Mouse (Mus musculus) midbrain, postnatal 0 days (tissue): ENCODE measurements around the gene Adarb1. TPM values are rescaled to one million over a fixed set of nuclear protein-coding genes. Genes with fewer than 3 reads are reported as not detected.

Experiments
- ATAC-seq: fragments of 200-750 bp; cut with Nextera tagmentation; 2 replicates; pipeline ENCODE4 v1.8.0; 2017; ENCODE audit warnings: moderate number of reproducible peaks, mild to moderate bottlenecking, moderate TSS enrichment, moderate library complexity; ENCODE audit not compliant: low FRiP score
- DNase-seq: peaks from one replicate; pipeline ENCODE4 v3.0.0-alpha.2; 2015; ENCODE audit warnings: low spot score
- H3K27ac ChIP-seq: fragments of 300-500 bp; sonication (generic); 2 replicates; pipeline ENCODE4 v1.5.1; 2014; ENCODE audit warnings: low read depth, mild to moderate bottlenecking, low read length, mixed read lengths
- H3K27me3 ChIP-seq: fragments of 300-500 bp; sonication (generic); 2 replicates; pipeline ENCODE4 v1.6.1; 2014; ENCODE audit warnings: low read length, control low read depth, mixed read lengths; ENCODE audit not compliant: insufficient read depth
- H3K36me3 ChIP-seq: fragments of 300-500 bp; sonication (generic); 2 replicates; pipeline ENCODE4 v1.6.1; 2014; ENCODE audit warnings: low read length, control low read depth, mixed read lengths; ENCODE audit not compliant: insufficient read depth
- H3K4me1 ChIP-seq: fragments of 300-500 bp; sonication (generic); 2 replicates; pipeline ENCODE4 v1.6.1; 2014; ENCODE audit warnings: mild to moderate bottlenecking, control low read depth, antibody characterized with exemption, low read length, mixed read lengths; ENCODE audit not compliant: insufficient read depth
- H3K4me2 ChIP-seq: fragments of 300-500 bp; sonication (generic); 2 replicates; pipeline ENCODE4 v1.6.1; 2014; ENCODE audit warnings: low read depth, mild to moderate bottlenecking, low read length, mixed read lengths; ENCODE audit not compliant: poor library complexity, severe bottlenecking
- H3K4me3 ChIP-seq: fragments of 300-500 bp; sonication (generic); 2 replicates; pipeline ENCODE4 v1.5.1; 2014; ENCODE audit warnings: low read depth, mild to moderate bottlenecking, low read length, moderate library complexity
- H3K9ac ChIP-seq: fragments of 300-500 bp; sonication (generic); replicated peaks from 2 replicates; pipeline ENCODE4 v1.6.1; 2014; ENCODE audit warnings: mild to moderate bottlenecking, low read length, moderate library complexity, mixed read lengths; ENCODE audit not compliant: poor library complexity, severe bottlenecking
- H3K9me3 ChIP-seq: fragments of 300-500 bp; sonication (generic); 2 replicates; pipeline ENCODE4 v1.6.1; 2016; ENCODE audit warnings: low read length, control low read depth
- CTCF ChIP-seq: IDR thresholded peaks from 2 replicates; pipeline ENCODE4 v1.5.1; 2016; ENCODE audit warnings: antibody characterized with exemption, mild to moderate bottlenecking
- WGBS: fragments of 180-500 bp; shearing (Covaris S2); extraction: QIAGEN DNeasy Blood & Tissue Kit; methylation state at CpG from one replicate; pipeline ENCODE4 v1.1.7; 2014; 5-methylcytosine and 5-hydroxymethylcytosine counted together
- polyA plus RNA-seq: library from polyadenylated mRNA; unstranded; fragments of >200 nt; fragmentation: Nextera tagmentation; extraction: Ambion mirVana; gene quantifications from 2 replicates; pipeline ENCODE4 v1.2.1, GENCODE M21; 2015
- total RNA-seq: library from RNA; depleted of rRNA; stranded (reverse); fragments of >200 nt; gene quantifications from 2 replicates; pipeline ENCODE4 v1.2.3, GENCODE M21; 2014

The Adarb1 gene
- total and polyA plus RNA-seq, 2 experiments from 2014 or later, result 16.1 to 50.4 TPM

DNA sequence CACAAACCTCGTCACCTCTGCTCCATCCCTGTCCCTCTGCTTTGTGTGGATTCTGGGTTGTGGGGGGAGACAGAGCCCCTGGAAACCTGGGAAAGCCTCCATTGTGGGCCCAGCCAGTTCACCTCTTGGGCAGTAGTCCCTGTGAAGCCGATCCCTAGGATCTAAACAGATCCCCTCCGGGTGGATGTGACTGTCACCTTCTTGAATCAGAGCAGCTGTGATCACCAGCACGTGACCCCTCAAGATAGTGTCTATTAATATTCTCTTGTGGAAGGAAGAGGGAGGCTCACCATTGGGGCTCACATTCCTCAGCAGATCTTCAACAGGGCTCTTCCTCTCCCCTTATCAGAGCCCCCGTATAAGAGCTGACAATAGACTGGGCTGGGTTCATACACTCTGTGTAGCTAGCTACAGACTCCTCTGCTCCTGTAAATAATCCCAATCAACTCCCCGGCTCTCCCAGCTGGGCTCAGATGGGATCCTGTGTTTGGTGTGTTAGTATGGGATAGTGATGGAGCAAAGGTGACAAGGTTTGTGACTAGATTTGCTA lies 30.7 kb upstream of the Adarb1 start:
- no peak for TF ChIP-seq CTCF
- ATAC-seq (no peak), DNase-seq (no peak)
- no peak overlapping the region for H3K4me2 ChIP-seq
- H3K9ac ChIP-seq, result no peak overlapping the region
- WGBS, result 64% methylated on average over 6 of the region's 6 CpGs
- H3K27ac ChIP-seq, result no peak overlapping the region
- H3K4me1 ChIP-seq, result 0 out of 2 replicates have a peak, but pooled peaks cover 3% of the 10 kb centered on the region
- no peaks in the 10 kb centered on the region for H3K36me3 ChIP-seq
- no peaks in the 10 kb centered on the region for H3K27me3 ChIP-seq
- no peaks in the 10 kb centered on the region; the same call in 1 of the 2 replicates for H3K9me3 ChIP-seq
- no peak overlapping the region for H3K4me3 ChIP-seq

DNA sequence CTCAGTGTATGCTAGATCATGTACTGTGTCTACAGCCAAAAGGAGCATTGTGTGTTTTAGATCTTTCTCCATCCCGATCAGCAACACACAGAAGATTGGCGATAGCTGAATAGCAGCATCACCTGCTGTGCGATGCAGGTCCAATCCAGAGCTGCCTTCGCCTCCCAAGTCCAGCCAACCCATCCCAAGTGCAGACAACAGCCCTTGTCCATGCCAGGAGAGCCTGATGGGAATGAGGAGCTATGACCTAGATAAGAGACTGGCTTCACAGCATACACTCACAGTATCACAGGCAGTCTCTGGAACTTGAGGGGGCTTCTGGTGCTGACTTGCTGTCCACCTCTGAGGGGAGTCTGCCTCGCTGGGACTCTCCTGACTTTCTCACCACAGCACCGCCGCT lies 30.1 kb upstream of the Adarb1 start:
- Histone ChIP-seq H3K9ac (no peak overlapping the region), H3K4me1 (0 out of 2 replicates have a peak, but pooled peaks cover 3% of the 10 kb centered on the region), H3K36me3 (no peaks in the 10 kb centered on the region), H3K27me3 (no peaks in the 10 kb centered on the region), H3K9me3 (no peaks in the 10 kb centered on the region; the same call in 1 of the 2 replicates), H3K4me2 (no peak overlapping the region), H3K27ac (no peak overlapping the region), H3K4me3 (no peak overlapping the region)
- DNase-seq (no peak), ATAC-seq (no peak)
- 74% methylated on average over 7 of the region's 7 CpGs for WGBS
- no peak for TF ChIP-seq CTCF

DNA sequence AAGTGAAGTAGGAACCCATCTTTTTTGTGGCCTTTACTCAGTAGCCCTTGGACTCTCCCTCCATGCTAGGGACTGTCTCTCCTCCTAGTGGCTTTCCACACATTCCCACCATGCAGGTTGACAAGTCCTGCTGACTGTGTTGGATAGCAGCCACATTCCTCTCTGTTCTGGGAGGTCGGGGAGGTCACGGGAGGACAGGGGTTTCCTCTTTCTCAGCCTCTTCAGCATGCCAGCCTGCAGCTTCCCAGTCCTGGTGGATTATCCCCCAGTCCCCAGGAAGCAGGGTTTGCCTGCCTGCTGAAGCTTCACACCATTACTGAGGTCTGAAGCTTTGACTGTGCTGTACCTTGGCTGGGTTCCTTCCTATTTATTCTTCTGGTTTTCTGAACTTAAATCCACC lies 29.7 kb upstream of the Adarb1 start:
- Histone ChIP-seq H3K27ac (no peak overlapping the region), H3K36me3 (no peaks in the 10 kb centered on the region), H3K4me1 (0 out of 2 replicates have a peak, but pooled peaks cover 3% of the 10 kb centered on the region), H3K4me3 (no peak overlapping the region), H3K9me3 (no peaks in the 10 kb centered on the region; the same call in 1 of the 2 replicates), H3K9ac (no peak overlapping the region), H3K4me2 (no peak overlapping the region), H3K27me3 (no peaks in the 10 kb centered on the region)
- DNase-seq, result no peak
- WGBS, result 25% methylated on average over 2 of the region's 2 CpGs
- no peak for TF ChIP-seq CTCF
- ATAC-seq, result no peak

DNA sequence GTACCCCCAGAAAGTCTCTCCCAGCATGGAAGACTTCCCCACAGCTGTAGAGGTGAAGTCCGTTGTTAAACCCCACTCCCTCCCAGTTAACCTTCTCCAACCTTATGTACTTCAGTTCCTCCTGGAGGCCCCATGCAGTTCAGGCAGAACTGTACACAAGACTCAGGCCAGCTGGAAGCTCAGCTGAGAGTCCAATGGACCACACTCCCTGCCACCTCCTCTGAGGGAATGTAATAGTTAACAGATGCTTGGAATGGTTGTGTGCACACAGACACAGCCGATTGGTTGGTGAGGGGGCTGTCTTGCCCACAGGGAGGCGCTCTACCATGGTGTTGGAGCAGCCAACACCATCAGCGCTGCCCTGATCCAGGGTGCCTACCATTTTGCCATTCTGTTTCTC lies 24.2 kb upstream of the Adarb1 start:
- no peaks in the 10 kb centered on the region; the same call in 1 of the 2 replicates for H3K9me3 ChIP-seq
- WGBS, result 80% methylated on average over 4 of the region's 4 CpGs

DNA sequence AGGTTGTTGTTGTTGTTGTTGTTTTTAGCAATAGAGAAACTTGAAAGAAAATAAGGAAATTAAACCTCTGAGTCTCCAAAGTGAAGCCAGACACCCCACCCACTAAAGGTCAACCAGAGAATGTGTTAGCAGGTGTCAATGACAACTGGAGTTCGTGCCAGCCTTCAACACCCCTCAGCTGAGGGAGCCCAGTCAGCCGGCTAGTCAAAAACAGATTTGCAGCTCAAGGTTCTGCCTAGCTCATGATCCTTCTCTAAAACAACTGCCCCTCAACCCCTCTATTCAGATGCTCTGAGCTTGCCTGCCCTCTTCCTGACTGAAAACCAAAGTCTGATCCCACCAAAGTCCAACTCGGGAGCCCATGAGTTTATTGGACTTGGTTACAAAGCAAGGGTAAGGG lies 23.7 kb upstream of the Adarb1 start:
- Histone ChIP-seq H3K4me2 (no peak overlapping the region), H3K36me3 (no peaks in the 10 kb centered on the region), H3K4me1 (no peaks in the 10 kb centered on the region), H3K9me3 (no peaks in the 10 kb centered on the region; the same call in 1 of the 2 replicates), H3K27ac (no peak overlapping the region), H3K9ac (no peak overlapping the region), H3K27me3 (no peaks in the 10 kb centered on the region), H3K4me3 (no peak overlapping the region)
- ATAC-seq, result no peak
- TF ChIP-seq CTCF, result no peak
- WGBS, result 87% methylated on average over 3 of the region's 3 CpGs
- no peak for DNase-seq

More for the DNA sequence above, 24.2 kb upstream of the Adarb1 start:
- TF ChIP-seq CTCF, result no peak
- no peak overlapping the region for H3K27ac ChIP-seq
- H3K4me1 ChIP-seq, result no peaks in the 10 kb centered on the region
- H3K36me3 ChIP-seq, result no peaks in the 10 kb centered on the region
- no peak overlapping the region for H3K4me3 ChIP-seq
- H3K27me3 ChIP-seq, result no peaks in the 10 kb centered on the region
- H3K9ac ChIP-seq, result no peak overlapping the region
- DNase-seq (no peak), ATAC-seq (no peak)
- no peak overlapping the region for H3K4me2 ChIP-seq

DNA sequence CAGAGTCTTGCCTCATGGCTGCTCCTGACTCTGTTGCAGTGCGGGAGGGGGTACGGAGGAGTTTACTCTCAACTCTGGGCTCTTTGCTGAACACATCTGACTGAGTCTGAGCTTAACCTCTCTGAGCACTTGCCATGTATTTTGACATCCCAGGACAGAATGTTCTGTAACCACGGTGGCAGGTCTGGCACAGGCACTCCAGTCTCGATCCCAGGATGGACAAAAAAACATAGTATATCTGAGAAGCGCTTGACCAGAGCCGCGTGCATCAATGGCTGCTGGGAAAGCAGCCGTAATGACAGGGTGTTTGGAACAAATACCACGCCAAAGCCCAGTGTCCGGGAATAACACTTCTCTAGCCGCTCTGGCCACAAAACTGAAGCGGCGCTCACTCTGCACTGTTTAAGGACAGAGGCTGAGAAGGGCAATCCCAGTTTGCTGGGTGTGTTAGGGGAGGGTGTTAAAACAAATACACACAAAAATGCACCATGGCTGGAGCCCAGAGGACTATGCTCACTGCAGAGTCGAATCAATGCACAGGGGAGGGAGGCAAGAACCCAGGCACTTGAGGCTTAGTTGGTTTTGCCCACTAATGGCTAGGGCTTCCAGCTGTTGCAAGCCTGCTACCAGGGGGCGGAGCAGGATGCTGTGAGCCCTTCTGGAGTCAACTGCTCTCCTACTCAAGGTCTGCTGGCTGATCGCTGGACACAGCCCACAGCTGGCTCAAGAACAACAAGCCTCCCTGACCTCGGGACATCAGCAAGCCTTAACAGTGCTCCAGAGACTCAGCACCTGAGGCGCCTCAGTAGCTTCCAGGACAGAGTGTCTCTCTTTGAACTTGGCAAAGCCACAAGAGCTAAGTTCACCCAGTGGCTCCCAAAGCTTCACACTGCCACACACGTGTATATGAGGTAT lies 23.0 kb upstream of the Adarb1 start:
- WGBS, result 66% methylated on average over 19 of the region's 19 CpGs
- no peak for TF ChIP-seq CTCF
- Histone ChIP-seq H3K9me3 (no peaks in the 10 kb centered on the region; the same call in 1 of the 2 replicates), H3K36me3 (no peaks in the 10 kb centered on the region), H3K4me2 (no peak overlapping the region), H3K4me1 (no peaks in the 10 kb centered on the region), H3K9ac (no peak overlapping the region), H3K27ac (no peak overlapping the region), H3K4me3 (no peak overlapping the region), H3K27me3 (no peaks in the 10 kb centered on the region)
- ATAC-seq, result no peak
- no peak for DNase-seq
